Mouse (Mus musculus): ENCODE results near the gene Ptprm. TPM values are rescaled to one million over a fixed set of nuclear protein-coding genes. Genes with fewer than 3 reads are reported as not detected.

Ptprm gene
- polyA plus RNA-seq, 1 experiment from 2014 or later, result 10.3 TPM

- H3K27me3 ChIP-seq (ENCODE audit: control insufficient read depth, insufficient read depth, low read length), result no peaks in the 10 kb centered on the region
- ATAC-seq (replicated peaks; ENCODE audit: insufficient number of reproducible peaks, low FRiP score, low TSS enrichment, low read depth) (no peak), DNase-seq (ENCODE audit: low spot score) (no peak)
- no peaks in the 10 kb centered on the region for H3K36me3 ChIP-seq (replicated peaks; ENCODE audit: control insufficient read depth, insufficient read depth, low read depth, low read length)
- no peak overlapping the region for H3K4me2 ChIP-seq (ENCODE audit: low read depth, low read length)
- H3K9me3 ChIP-seq (replicated peaks; ENCODE audit: control insufficient read depth, low read length), result no peaks in the 10 kb centered on the region
- WGBS, result 85% methylated on average over 4 of the region's 4 CpGs
- no peak overlapping the region for H3K4me3 ChIP-seq (ENCODE audit: low read depth, low read length)
- H3K27ac ChIP-seq (replicated peaks; ENCODE audit: low read depth, low read length), result no peak overlapping the region
- no peaks in the 10 kb centered on the region for H3K4me1 ChIP-seq (ENCODE audit: control insufficient read depth, insufficient read depth, low read length)
- no peak overlapping the region for H3K9ac ChIP-seq (replicated peaks; ENCODE audit: low read length)
Measured at GRCm38 (mm10) chr17:66708748-66709147, 645.5 kb downstream of the Ptprm start.

DNA sequence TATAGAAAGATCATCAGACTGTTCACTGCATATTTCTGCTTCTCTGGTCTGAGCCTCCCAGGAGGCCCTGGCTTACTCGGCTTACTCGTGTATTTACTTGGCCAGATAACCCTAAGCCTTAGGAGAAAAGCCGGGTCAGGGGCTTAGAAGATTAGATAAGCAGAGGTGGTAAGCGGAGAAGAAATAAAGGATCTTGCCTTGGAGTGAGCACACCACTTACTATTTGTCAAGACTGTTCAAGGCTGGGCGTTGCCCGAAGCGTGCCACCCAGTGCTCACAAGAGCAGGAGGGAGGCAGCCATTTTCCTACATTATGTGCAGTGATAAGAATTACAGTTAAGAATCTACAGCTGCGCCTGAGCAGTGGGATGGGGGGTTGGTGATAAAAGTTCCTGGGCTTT is 646.6 kb downstream of the Ptprm start:
- H3K27ac ChIP-seq (replicated peaks; ENCODE audit: low read depth, low read length), result no peak overlapping the region
- no peak overlapping the region for H3K4me2 ChIP-seq (ENCODE audit: low read depth, low read length)
- ATAC-seq (replicated peaks; ENCODE audit: insufficient number of reproducible peaks, low FRiP score, low TSS enrichment, low read depth) (no peak), DNase-seq (ENCODE audit: low spot score) (no peak)
- H3K27me3 ChIP-seq (ENCODE audit: control insufficient read depth, insufficient read depth, low read length), result no peaks in the 10 kb centered on the region
- H3K36me3 ChIP-seq (replicated peaks; ENCODE audit: control insufficient read depth, insufficient read depth, low read depth, low read length), result no peaks in the 10 kb centered on the region
- H3K4me3 ChIP-seq (ENCODE audit: low read depth, low read length), result no peak overlapping the region
- H3K9ac ChIP-seq (replicated peaks; ENCODE audit: low read length), result no peak overlapping the region
- WGBS, result 72% methylated on average over 8 of the region's 8 CpGs
- H3K4me1 ChIP-seq (ENCODE audit: control insufficient read depth, insufficient read depth, low read length), result no peaks in the 10 kb centered on the region
- no peaks in the 10 kb centered on the region for H3K9me3 ChIP-seq (replicated peaks; ENCODE audit: control insufficient read depth, low read length)

GRCm38 (mm10) chr17:66701358-66702184 is 652.7 kb downstream of the Ptprm start:
- Histone ChIP-seq H3K9me3 (replicated peaks; ENCODE audit: control insufficient read depth, low read length) (no peaks in the 10 kb centered on the region), H3K4me2 (ENCODE audit: low read depth, low read length) (no peak overlapping the region), H3K4me1 (ENCODE audit: control insufficient read depth, insufficient read depth, low read length) (no peaks in the 10 kb centered on the region), H3K4me3 (ENCODE audit: low read depth, low read length) (no peak overlapping the region), H3K27ac (replicated peaks; ENCODE audit: low read depth, low read length) (no peak overlapping the region), H3K36me3 (replicated peaks; ENCODE audit: control insufficient read depth, insufficient read depth, low read depth, low read length) (no peaks in the 10 kb centered on the region), H3K27me3 (ENCODE audit: control insufficient read depth, insufficient read depth, low read length) (no peaks in the 10 kb centered on the region), H3K9ac (replicated peaks; ENCODE audit: low read length) (no peak overlapping the region)
- DNase-seq (ENCODE audit: low spot score), result no peak
- no peak for ATAC-seq (replicated peaks; ENCODE audit: insufficient number of reproducible peaks, low FRiP score, low TSS enrichment, low read depth)
- 83% methylated on average over 11 of the region's 11 CpGs for WGBS

DNA sequence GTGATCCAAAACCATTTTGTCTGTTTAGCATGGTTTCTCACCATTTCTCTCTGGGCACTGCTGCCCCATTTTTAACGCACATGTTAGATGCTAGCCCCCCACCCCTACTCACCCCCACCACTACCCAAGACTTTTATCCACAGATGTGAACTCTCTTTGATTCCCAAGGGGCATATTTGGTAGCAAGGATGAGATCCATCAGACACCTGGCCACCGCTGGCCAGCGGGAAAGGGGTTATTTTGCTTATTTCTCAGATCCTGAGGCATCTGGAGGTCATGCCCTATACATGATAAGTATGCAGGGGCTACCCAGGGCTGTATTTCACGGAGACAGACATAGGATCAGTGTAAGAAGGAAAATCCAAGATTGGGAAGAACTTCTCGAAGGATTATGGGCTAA is 654.4 kb downstream of the Ptprm start:
- Histone ChIP-seq H3K9me3 (replicated peaks; ENCODE audit: control insufficient read depth, low read length) (no peaks in the 10 kb centered on the region), H3K27me3 (ENCODE audit: control insufficient read depth, insufficient read depth, low read length) (no peaks in the 10 kb centered on the region), H3K27ac (replicated peaks; ENCODE audit: low read depth, low read length) (no peak overlapping the region), H3K36me3 (replicated peaks; ENCODE audit: control insufficient read depth, insufficient read depth, low read depth, low read length) (no peaks in the 10 kb centered on the region), H3K4me3 (ENCODE audit: low read depth, low read length) (no peak overlapping the region), H3K9ac (replicated peaks; ENCODE audit: low read length) (no peak overlapping the region), H3K4me2 (ENCODE audit: low read depth, low read length) (no peak overlapping the region), H3K4me1 (ENCODE audit: control insufficient read depth, insufficient read depth, low read length) (no peaks in the 10 kb centered on the region)
- ATAC-seq (replicated peaks; ENCODE audit: insufficient number of reproducible peaks, low FRiP score, low TSS enrichment, low read depth) (no peak), DNase-seq (ENCODE audit: low spot score) (no peak)
- WGBS, result 60% methylated on average over 5 of the region's 5 CpGs

DNA sequence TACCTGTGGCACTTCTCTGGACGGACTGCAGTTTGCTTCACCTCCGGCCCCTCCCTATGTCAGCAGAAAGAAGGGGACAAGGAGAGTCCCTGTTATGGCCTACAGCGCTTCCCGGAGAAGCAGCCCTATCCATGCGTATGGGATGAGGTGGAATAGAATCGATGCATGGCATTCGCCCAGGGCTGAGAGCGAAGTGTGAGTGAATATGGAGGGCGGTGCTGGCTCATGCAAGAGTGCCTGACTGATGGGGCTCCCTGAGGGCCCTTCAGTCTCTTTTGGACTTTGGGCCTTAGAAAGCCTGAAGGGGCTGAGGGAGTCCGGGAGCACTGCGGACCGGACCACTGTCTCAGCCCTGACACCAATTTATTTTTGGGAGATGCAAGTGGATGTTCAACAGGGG is 656.6 kb downstream of the Ptprm start:
- ATAC-seq (replicated peaks; ENCODE audit: insufficient number of reproducible peaks, low FRiP score, low TSS enrichment, low read depth) (no peak), DNase-seq (ENCODE audit: low spot score) (no peak)
- Histone ChIP-seq H3K4me3 (ENCODE audit: low read depth, low read length) (no peak overlapping the region), H3K36me3 (replicated peaks; ENCODE audit: control insufficient read depth, insufficient read depth, low read depth, low read length) (no peaks in the 10 kb centered on the region), H3K27ac (replicated peaks; ENCODE audit: low read depth, low read length) (no peak overlapping the region), H3K27me3 (ENCODE audit: control insufficient read depth, insufficient read depth, low read length) (no peaks in the 10 kb centered on the region), H3K4me2 (ENCODE audit: low read depth, low read length) (no peak overlapping the region), H3K9me3 (replicated peaks; ENCODE audit: control insufficient read depth, low read length) (no peaks in the 10 kb centered on the region), H3K9ac (replicated peaks; ENCODE audit: low read length) (no peak overlapping the region), H3K4me1 (ENCODE audit: control insufficient read depth, insufficient read depth, low read length) (no peaks in the 10 kb centered on the region; the same call in 1 of the 2 replicates)
- 85% methylated on average over 12 of the region's 12 CpGs for WGBS

DNA sequence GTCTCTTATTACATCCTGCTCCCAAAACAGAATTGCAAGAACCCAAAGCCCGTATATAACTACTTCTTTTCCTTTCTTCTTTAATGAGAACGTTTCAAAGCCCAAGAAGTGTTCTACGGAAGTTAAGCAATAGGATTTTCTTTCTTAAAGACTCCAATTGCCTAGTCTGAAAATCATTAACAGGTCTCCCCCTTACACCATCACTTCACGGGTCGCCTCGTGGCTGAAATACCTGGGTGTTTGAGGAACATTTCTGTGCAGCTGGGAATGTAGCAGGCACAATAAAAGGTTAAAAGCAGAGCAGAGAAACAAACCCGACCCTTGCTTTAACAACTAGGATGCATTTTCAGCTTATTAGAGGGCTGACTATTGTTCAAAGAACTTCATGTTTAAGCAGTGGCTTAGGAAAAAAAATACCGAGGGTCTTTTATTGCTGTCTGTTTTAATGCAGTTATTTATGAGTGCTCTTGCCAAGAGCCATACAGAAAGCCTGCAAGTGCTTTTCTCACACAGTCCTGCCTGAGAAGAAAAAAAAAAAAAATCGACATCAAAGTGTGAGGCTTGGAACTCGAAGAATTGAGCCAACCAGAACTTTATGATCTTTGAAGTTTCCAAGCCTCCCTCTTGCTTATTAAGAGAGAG is 657.6 kb downstream of the Ptprm start:
- 61% methylated on average over 10 of the region's 10 CpGs for WGBS
- no peak overlapping the region for H3K27ac ChIP-seq (replicated peaks; ENCODE audit: low read depth, low read length)
- H3K9ac ChIP-seq (replicated peaks; ENCODE audit: low read length), result no peak overlapping the region
- H3K27me3 ChIP-seq (ENCODE audit: control insufficient read depth, insufficient read depth, low read length), result no peaks in the 10 kb centered on the region
- H3K4me3 ChIP-seq (ENCODE audit: low read depth, low read length), result no peak overlapping the region
- ATAC-seq (replicated peaks; ENCODE audit: insufficient number of reproducible peaks, low FRiP score, low TSS enrichment, low read depth) (no peak), DNase-seq (ENCODE audit: low spot score) (no peak)
- no peaks in the 10 kb centered on the region; the same call in 1 of the 2 replicates for H3K4me1 ChIP-seq (ENCODE audit: control insufficient read depth, insufficient read depth, low read length)
- no peak overlapping the region for H3K4me2 ChIP-seq (ENCODE audit: low read depth, low read length)
- H3K36me3 ChIP-seq (replicated peaks; ENCODE audit: control insufficient read depth, insufficient read depth, low read depth, low read length), result no peaks in the 10 kb centered on the region
- no peaks in the 10 kb centered on the region for H3K9me3 ChIP-seq (replicated peaks; ENCODE audit: control insufficient read depth, low read length)

DNA sequence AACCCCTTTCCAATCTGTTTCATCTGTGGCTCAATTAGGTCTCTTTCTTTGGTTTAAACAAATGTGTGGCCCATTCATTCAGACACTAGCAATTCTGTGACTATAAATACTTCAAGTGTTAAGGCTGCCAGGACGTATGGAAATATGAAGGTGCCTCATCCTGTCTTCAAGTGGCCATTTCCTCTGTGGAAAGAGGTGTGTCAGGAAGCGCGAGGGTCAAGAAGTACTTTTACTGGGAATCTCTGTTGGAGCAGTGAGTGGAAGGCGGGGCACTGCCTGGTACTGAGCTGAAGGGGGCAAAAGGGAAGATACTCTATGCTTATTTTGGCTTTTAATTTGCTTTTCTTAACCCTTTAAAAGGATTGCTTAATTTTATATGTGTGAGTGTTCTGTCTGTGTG is 659.9 kb downstream of the Ptprm start:
- no peak overlapping the region for H3K4me3 ChIP-seq (ENCODE audit: low read depth, low read length)

DNA sequence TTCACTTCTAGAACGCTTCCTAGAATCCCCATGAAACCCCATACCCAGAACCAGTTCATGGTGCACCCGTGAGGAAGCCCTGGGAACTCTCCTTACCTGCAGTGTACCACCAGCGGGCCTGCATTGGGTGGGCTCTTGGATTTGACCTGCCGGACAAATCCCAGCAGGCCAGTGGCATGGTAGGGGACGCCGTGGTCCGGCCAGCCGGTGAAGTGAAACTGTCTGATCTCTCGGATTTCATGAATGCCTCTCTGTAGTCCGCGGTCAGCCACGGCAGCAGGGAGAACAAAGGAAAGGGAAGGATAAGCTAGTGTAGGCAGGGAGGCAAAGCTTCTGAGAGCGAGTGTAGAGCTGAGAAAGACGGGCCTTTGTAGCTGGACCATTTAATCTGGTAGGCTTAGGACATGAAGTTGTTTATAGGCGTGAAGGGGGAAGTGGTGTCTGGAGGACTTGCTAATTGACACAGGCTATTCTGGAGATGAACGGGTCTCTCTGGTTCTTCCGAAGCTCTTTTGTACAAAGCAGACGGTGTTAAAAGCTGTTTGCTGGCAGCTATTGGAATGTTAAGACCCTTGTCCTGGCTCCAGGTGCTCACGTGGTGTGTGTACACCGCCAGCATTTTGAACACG is 660.5 kb downstream of the Ptprm start:
- H3K4me2 ChIP-seq (ENCODE audit: low read depth, low read length), result peak overlapping the region; percentile 7; the same call in 1 of the 2 replicates
- H3K4me3 ChIP-seq (ENCODE audit: low read depth, low read length), result no peak overlapping the region

More for the DNA sequence above, 659.9 kb downstream of the Ptprm start:
- Histone ChIP-seq H3K36me3 (replicated peaks; ENCODE audit: control insufficient read depth, insufficient read depth, low read depth, low read length) (no peaks in the 10 kb centered on the region), H3K27ac (replicated peaks; ENCODE audit: low read depth, low read length) (no peak overlapping the region), H3K9ac (replicated peaks; ENCODE audit: low read length) (no peak overlapping the region; the same call in 1 of the 2 replicates), H3K4me2 (ENCODE audit: low read depth, low read length) (no peak overlapping the region), H3K9me3 (replicated peaks; ENCODE audit: control insufficient read depth, low read length) (no peaks in the 10 kb centered on the region), H3K4me1 (ENCODE audit: control insufficient read depth, insufficient read depth, low read length) (no peaks in the 10 kb centered on the region; the same call in 1 of the 2 replicates), H3K27me3 (ENCODE audit: control insufficient read depth, insufficient read depth, low read length) (no peaks in the 10 kb centered on the region)
- 70% methylated on average over 4 of the region's 4 CpGs for WGBS
- no peak for DNase-seq (ENCODE audit: low spot score)
- ATAC-seq (replicated peaks; ENCODE audit: insufficient number of reproducible peaks, low FRiP score, low TSS enrichment, low read depth), result no peak

More for the DNA sequence above, 660.5 kb downstream of the Ptprm start:
- DNase-seq (ENCODE audit: low spot score), result peak; percentile 50
- Histone ChIP-seq H3K27me3 (ENCODE audit: control insufficient read depth, insufficient read depth, low read length) (no peaks in the 10 kb centered on the region), H3K36me3 (replicated peaks; ENCODE audit: control insufficient read depth, insufficient read depth, low read depth, low read length) (no peaks in the 10 kb centered on the region), H3K9ac (replicated peaks; ENCODE audit: low read length) (peak overlapping the region; percentile 32), H3K4me1 (ENCODE audit: control insufficient read depth, insufficient read depth, low read length) (no peaks in the 10 kb centered on the region; the same call in 1 of the 2 replicates), H3K9me3 (replicated peaks; ENCODE audit: control insufficient read depth, low read length) (no peaks in the 10 kb centered on the region), H3K27ac (replicated peaks; ENCODE audit: low read depth, low read length) (no peak overlapping the region)
- no peak for ATAC-seq (replicated peaks; ENCODE audit: insufficient number of reproducible peaks, low FRiP score, low TSS enrichment, low read depth)
- 29% methylated on average over 21 of the region's 21 CpGs for WGBS
